Mouse (Mus musculus): ENCODE data around the gene Tcf3.

GRCm38 (mm10) chr10:80434233-80434592, 766 bp upstream of the Tcf3 start:
- TF ChIP-seq POLR2A (IDR thresholded peaks at IDR 0.05; ENCODE audit: insufficient read length, low read depth) (no peak), TCF12 (IDR thresholded peaks at IDR 0.05; ENCODE audit: insufficient read depth, poor library complexity, severe bottlenecking) (no peak), USF1 (IDR thresholded peaks at IDR 0.05; ENCODE audit: low read depth) (no peak), CEBPB (IDR thresholded peaks at IDR 0.05; ENCODE audit: insufficient read depth, poor library complexity, severe bottlenecking) (no peak)
